In the genomic region with DNA sequence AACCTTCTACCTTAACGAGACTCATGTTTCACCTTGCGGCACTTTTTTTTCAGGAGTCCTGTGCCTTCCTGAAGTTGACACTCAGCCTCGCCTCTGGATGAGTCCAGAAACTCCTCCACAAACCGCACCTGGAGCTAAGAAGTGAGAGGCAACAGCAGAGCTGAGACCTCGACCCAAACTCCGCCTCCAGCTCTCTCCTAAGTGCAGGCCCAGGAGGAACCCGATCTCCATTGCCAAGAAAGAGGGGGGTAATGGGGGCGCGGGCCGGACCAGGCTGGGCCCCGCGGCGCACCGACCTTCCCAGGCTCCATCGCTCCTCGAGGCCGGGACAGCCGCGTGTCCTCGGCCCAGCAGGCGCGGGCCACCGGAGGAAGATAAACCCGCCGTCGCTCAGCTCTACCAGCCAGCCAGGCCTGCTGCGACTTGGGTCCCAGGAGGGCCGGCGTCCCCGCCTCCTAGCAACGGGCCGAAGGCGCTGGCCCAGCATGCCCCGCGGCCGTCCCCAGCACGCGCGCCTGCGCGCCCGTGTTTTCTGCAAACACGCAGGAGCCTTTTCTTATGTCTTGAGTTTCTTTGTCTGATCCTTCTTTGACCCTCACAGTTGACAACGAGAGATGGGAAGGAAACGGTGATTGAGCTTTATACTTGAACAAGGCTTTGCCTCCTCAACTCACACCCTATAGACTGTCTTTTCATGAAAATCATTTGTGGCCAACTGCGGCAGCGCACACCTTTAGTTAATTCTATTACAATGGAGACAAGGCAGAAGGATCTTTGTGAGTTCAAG, we compare ENCODE assay signal across 8 mouse cellular contexts. TPM values are rescaled to one million over a fixed set of nuclear protein-coding genes. Genes with fewer than 3 reads are reported as not detected.
A peak's percentile ranks its signal among the peaks of the same experiment; 100 is the strongest.
DNase-seq lines count a peak whose midpoint lies in the region; ATAC-seq and TF ChIP-seq lines count a peak whose summit lies in the region.

A gene (minus strand): TSS at position 468 of the 787 bp plus-strand sequence.

- TF ChIP-seq EP300 in liver, postnatal 0 days (IDR thresholded peaks at IDR 0.05; ENCODE audit: low read depth): no peak

- H3K27ac ChIP-seq in forebrain, embryonic 14.5 days (ENCODE audit: low read depth, low read length): peak within 1 kb of the TSS; percentile 49; the same call in 1 of the 2 replicates
- H3K27ac ChIP-seq in liver, postnatal 0 days (ENCODE audit: low read depth): peak within 1 kb of the TSS; percentile 49
- peak within 1 kb of the TSS; percentile 80 for H3K27ac ChIP-seq in neural tube, embryonic 13.5 days (replicated peaks)

- no peaks in the 10 kb centered on the region for H3K36me3 ChIP-seq in E14TG2a.4 (ENCODE audit: insufficient read depth, low read length)
- no peaks in the 10 kb centered on the region for H3K36me3 ChIP-seq in forebrain, embryonic 14.5 days (ENCODE audit: control insufficient read depth, insufficient read depth, low read length)
- no peaks in the 10 kb centered on the region for H3K36me3 ChIP-seq in liver, postnatal 0 days (replicated peaks; ENCODE audit: insufficient read depth, low read length)
- H3K36me3 ChIP-seq in neural tube, embryonic 13.5 days: no peaks in the 10 kb centered on the region

- WGBS in forebrain, embryonic 14.5 days: 2% methylated on average over 47 of the region's 47 CpGs
- 4% methylated on average over 40 of the region's 47 CpGs for WGBS in liver, postnatal 0 days (ENCODE audit: insufficient replicate concordance)
- 4% methylated on average over 47 of the region's 47 CpGs for WGBS in neural tube, embryonic 13.5 days

- DNase-seq in forebrain, embryonic 14.5 days (ENCODE audit: low spot score): peak; percentile 94
- peak; percentile 90 for DNase-seq in heart, postnatal 14 days
- peak; percentile 85 for DNase-seq in layer of hippocampus, adult 11-12 months (ENCODE audit: low spot score)
- DNase-seq in liver, postnatal 0 days: peak; percentile 90
- peak; percentile 71 for DNase-seq in telencephalon, adult 2 months (ENCODE audit: low read depth, low spot score)

- TF ChIP-seq CTCF in E14TG2a.4 (conservative IDR thresholded peaks at IDR 0.05; ENCODE audit: low read length): no peak
- TF ChIP-seq CTCF in liver, postnatal 0 days (IDR thresholded peaks at IDR 0.05; ENCODE audit: low read depth): no peak

- peaks cover 4% of the 10 kb centered on the region; the same call in 1 of the 2 replicates for H3K4me1 ChIP-seq in E14TG2a.4 (replicated peaks; ENCODE audit: low read depth, low read length)
- 0 out of 2 replicates have a peak, but pooled peaks cover 2% of the 10 kb centered on the region for H3K4me1 ChIP-seq in forebrain, embryonic 14.5 days (ENCODE audit: control insufficient read depth, insufficient read depth, low read length)
- H3K4me1 ChIP-seq in liver, postnatal 0 days (ENCODE audit: insufficient read depth): peaks cover 12% of the 10 kb centered on the region
- peaks cover 16% of the 10 kb centered on the region; the same call in 1 of the 2 replicates for H3K4me1 ChIP-seq in neural tube, embryonic 13.5 days (replicated peaks)

- intact Hi-C loops in heart, postnatal 14 days (cut with DNase I): no loop called here

- H3K9me3 ChIP-seq in E14TG2a.4 (ENCODE audit: low read length): no peaks in the 10 kb centered on the region
- no peaks in the 10 kb centered on the region for H3K9me3 ChIP-seq in forebrain, embryonic 14.5 days (replicated peaks; ENCODE audit: control insufficient read depth, low read length)
- no peaks in the 10 kb centered on the region for H3K9me3 ChIP-seq in liver, postnatal 0 days (ENCODE audit: low read length)
- H3K9me3 ChIP-seq in neural tube, embryonic 13.5 days: no peaks in the 10 kb centered on the region

- H3K4me2 ChIP-seq in forebrain, embryonic 14.5 days (ENCODE audit: low read length): peak within 1 kb of the TSS; percentile 73
- H3K4me2 ChIP-seq in liver, postnatal 0 days (ENCODE audit: low read depth, low read length): peak within 1 kb of the TSS; percentile 91
- H3K4me2 ChIP-seq in neural tube, embryonic 13.5 days: peak within 1 kb of the TSS; percentile 63

- H3K9ac ChIP-seq in forebrain, embryonic 14.5 days (ENCODE audit: low read length): peak within 1 kb of the TSS; percentile 80
- H3K9ac ChIP-seq in liver, postnatal 0 days (replicated peaks): peak within 1 kb of the TSS; percentile 77
- peak within 1 kb of the TSS; percentile 73 for H3K9ac ChIP-seq in neural tube, embryonic 13.5 days

- H3K4me3 ChIP-seq in E14TG2a.4 (replicated peaks; ENCODE audit: low read length): peak within 1 kb of the TSS; percentile 77
- H3K4me3 ChIP-seq in forebrain, embryonic 14.5 days (ENCODE audit: low read depth, low read length): peak within 1 kb of the TSS; percentile 60
- peak within 1 kb of the TSS; percentile 72 for H3K4me3 ChIP-seq in liver, postnatal 0 days (ENCODE audit: low read depth, low read length)
- peak within 1 kb of the TSS; percentile 60 for H3K4me3 ChIP-seq in neural tube, embryonic 13.5 days

- peaks cover 13% of the 10 kb centered on the region for H3K27me3 ChIP-seq in E14TG2a.4 (ENCODE audit: insufficient read depth, low read length)
- no peaks in the 10 kb centered on the region for H3K27me3 ChIP-seq in forebrain, embryonic 14.5 days (replicated peaks; ENCODE audit: control insufficient read depth, insufficient read depth, low read length)
- no peaks in the 10 kb centered on the region for H3K27me3 ChIP-seq in liver, postnatal 0 days (ENCODE audit: insufficient read depth, low read length)
- no peaks in the 10 kb centered on the region for H3K27me3 ChIP-seq in neural tube, embryonic 13.5 days

- ATAC-seq in cerebellum, adult (ENCODE audit: insufficient number of reproducible peaks, low FRiP score, low TSS enrichment): peak; percentile 98
- peak; percentile 99 for ATAC-seq in forebrain, embryonic 14.5 days
- ATAC-seq in liver, postnatal 0 days: peak; percentile 99
- ATAC-seq in neural tube, embryonic 13.5 days (ENCODE audit: low read depth): peak; percentile 98

RNA-seq across cellular contexts. Expression of the gene that starts here (rescaled TPM):
- polyA plus RNA-seq in forebrain, embryonic 14.5 days (2014; fragmentation: Nextera tagmentation; extraction: Ambion mirVana): 12.5 TPM in 2 replicates
- 1 to 10 TPM; 2.7 to 2.8 TPM for total RNA-seq in heart, postnatal 14 days (2021)
- 3.2 and 4.2 TPM in 2 replicates for polyA plus RNA-seq in liver, postnatal 0 days (2015; fragmentation: Nextera tagmentation; extraction: Ambion mirVana)
- 20.6 and 25.0 TPM in 2 replicates for polyA plus RNA-seq in neural tube, embryonic 13.5 days (2015; fragmentation: Nextera tagmentation; extraction: Ambion mirVana)

Comparison
In these comparisons a context has a peak if more than half of its experiments do, and no peak if none do; other contexts are left out.
1. Peak in every context shown above with its lines: DNase-seq, ATAC-seq, H3K4me3 ChIP-seq and H3K27ac ChIP-seq.